Mouse (Mus musculus) left cerebral cortex, postnatal 4 days (tissue): ENCODE results near the gene Pgpep1. TPM values are rescaled to one million over a fixed set of nuclear protein-coding genes. Genes with fewer than 3 reads are reported as not detected.
A peak's percentile ranks its signal among the peaks of the same experiment; 100 is the strongest.

Experiments used
- DNase-seq: peaks from one replicate; pipeline ENCODE4 v3.0.0-alpha.2; 2022
- intact Hi-C: fragments of 180-260 bp; cut with DNase I; formaldehyde crosslinking; loops from one replicate; pipeline ENCODE4 v1.15.1; 2025
- total RNA-seq, 2 experiments: library from RNA; stranded (reverse); gene quantifications; 2 replicates each; pipeline ENCODE4 v1.2.3; 2021

Pgpep1 gene
- total RNA-seq, 2 experiments from 2014 or later, result 29.7 to 30.5 TPM

GRCm38 (mm10) chr8:70691230-70691629 is 31.0 kb upstream of the Pgpep1 start:
- DNase-seq, result no peak
- intact Hi-C loops, result no loop called here

- no peak for DNase-seq
- intact Hi-C loops, result no loop called here
Observed at GRCm38 (mm10) chr8:70689892-70690390, 29.8 kb upstream of the Pgpep1 start.

GRCm38 (mm10) chr8:70688136-70688535 is 27.9 kb upstream of the Pgpep1 start:
- intact Hi-C loops, result no loop called here
- no peak for DNase-seq

GRCm38 (mm10) chr8:70687576-70687975 is 27.4 kb upstream of the Pgpep1 start:
- DNase-seq, result peak; percentile 75
- intact Hi-C loops, result no loop called here

GRCm38 (mm10) chr8:70684291-70684690 is 24.1 kb upstream of the Pgpep1 start:
- no peak for DNase-seq
- intact Hi-C loops, result no loop called here

- no peak for DNase-seq
- intact Hi-C loops, result no loop called here
Observed at GRCm38 (mm10) chr8:70682692-70683091, 22.5 kb upstream of the Pgpep1 start.

GRCm38 (mm10) chr8:70682193-70682592 is 22.0 kb upstream of the Pgpep1 start:
- intact Hi-C loops, result no loop called here
- no peak for DNase-seq

- intact Hi-C loops, result no loop called here
- no peak for DNase-seq
Observed at GRCm38 (mm10) chr8:70681410-70681809, 21.2 kb upstream of the Pgpep1 start.

- no peak for DNase-seq
- intact Hi-C loops, result no loop called here
Observed at GRCm38 (mm10) chr8:70680039-70680438, 19.9 kb upstream of the Pgpep1 start.

- no peak for DNase-seq
- intact Hi-C loops, result no loop called here
Observed at GRCm38 (mm10) chr8:70679404-70679803, 19.2 kb upstream of the Pgpep1 start.

GRCm38 (mm10) chr8:70678679-70679078 is 18.5 kb upstream of the Pgpep1 start:
- intact Hi-C loops, result no loop called here
- no peak for DNase-seq

- no peak for DNase-seq
- intact Hi-C loops, result no loop called here
Observed at GRCm38 (mm10) chr8:70677451-70678080, 17.4 kb upstream of the Pgpep1 start.

- intact Hi-C loops, result no loop called here
- no peak for DNase-seq
Observed at GRCm38 (mm10) chr8:70675336-70675735, 15.1 kb upstream of the Pgpep1 start.

GRCm38 (mm10) chr8:70674716-70675115 is 14.5 kb upstream of the Pgpep1 start:
- DNase-seq, result no peak
- intact Hi-C loops, result no loop called here

- intact Hi-C loops, result no loop called here
- DNase-seq, result no peak
Observed at GRCm38 (mm10) chr8:70674109-70674508, 13.9 kb upstream of the Pgpep1 start.

GRCm38 (mm10) chr8:70673079-70673856 is 13.1 kb upstream of the Pgpep1 start, which contains the start of gene Lsm4:
Gene Lsm4, plus strand, starts transcription at chr8:70673248.
- intact Hi-C loops, result no loop called here
- DNase-seq, result peak; percentile 97

- intact Hi-C loops, result no loop called here
- no peak for DNase-seq
Observed at GRCm38 (mm10) chr8:70672325-70673078, 12.3 kb upstream of the Pgpep1 start.

- intact Hi-C loops, result no loop called here
- no peak for DNase-seq
Observed at GRCm38 (mm10) chr8:70671615-70672324, 11.6 kb upstream of the Pgpep1 start.

GRCm38 (mm10) chr8:70667071-70667470 is 6.9 kb upstream of the Pgpep1 start:
- no peak for DNase-seq
- intact Hi-C loops, result no loop called here

- no peak for DNase-seq
- intact Hi-C loops, result no loop called here
Observed at GRCm38 (mm10) chr8:70665599-70665998, 5.4 kb upstream of the Pgpep1 start.

GRCm38 (mm10) chr8:70664631-70665030 is 4.4 kb upstream of the Pgpep1 start:
- no peak for DNase-seq
- intact Hi-C loops, result no loop called here
